Mouse (Mus musculus) forebrain, embryonic 14.5 days (tissue): ENCODE measurements around the gene Commd7. TPM values are rescaled to one million over a fixed set of nuclear protein-coding genes. Genes with fewer than 3 reads are reported as not detected.
"Not testable (repeated sequence)": the region's sequence is repeated elsewhere in the genome, so short reads cannot be mapped to it uniquely, and the experiment has no call there.

Source experiments
- ATAC-seq: fragments of 200-750 bp; cut with Nextera tagmentation; 2 replicates; pipeline ENCODE4 v1.8.0; 2017; ENCODE audit warnings: mild to moderate bottlenecking, moderate library complexity
- DNase-seq: peaks from one replicate; pipeline ENCODE4 v3.0.0-alpha.2; 2015; ENCODE audit warnings: low spot score
- H3K27ac ChIP-seq: fragments of 300-500 bp; sonication (generic); 2 replicates; pipeline ENCODE4 v1.5.1; 2014; ENCODE audit warnings: low read depth, mild to moderate bottlenecking, control low read depth, low read length, moderate library complexity
- H3K27me3 ChIP-seq: fragments of 300-500 bp; sonication (generic); replicated peaks from 2 replicates; pipeline ENCODE4 v1.6.1; 2014; ENCODE audit warnings: low read length, control low read depth, mixed read lengths; ENCODE audit not compliant: control insufficient read depth, insufficient read depth
- H3K36me3 ChIP-seq: fragments of 300-500 bp; sonication (generic); 2 replicates; pipeline ENCODE4 v1.6.1; 2014; ENCODE audit warnings: low read length, control low read depth; ENCODE audit not compliant: control insufficient read depth, insufficient read depth
- H3K4me1 ChIP-seq: fragments of 300-500 bp; sonication (generic); 2 replicates; pipeline ENCODE4 v1.6.1; 2014; ENCODE audit warnings: antibody characterized with exemption, low read length, control low read depth; ENCODE audit not compliant: control insufficient read depth, insufficient read depth
- H3K4me2 ChIP-seq: fragments of 300-500 bp; sonication (generic); 2 replicates; pipeline ENCODE4 v1.6.1; 2014; ENCODE audit warnings: mild to moderate bottlenecking, control low read depth, low read length
- H3K4me3 ChIP-seq: fragments of 300-500 bp; sonication (generic); 2 replicates; pipeline ENCODE4 v1.5.1; 2014; ENCODE audit warnings: low read depth, low read length, control low read depth
- H3K9ac ChIP-seq: fragments of 300-500 bp; sonication (generic); 2 replicates; pipeline ENCODE4 v1.6.1; 2014; ENCODE audit warnings: mild to moderate bottlenecking, low read length, control low read depth, moderate library complexity
- H3K9me3 ChIP-seq: fragments of 300-500 bp; sonication (generic); replicated peaks from 2 replicates; pipeline ENCODE4 v1.6.1; 2016; ENCODE audit warnings: low read length, control low read depth, mixed read lengths; ENCODE audit not compliant: control insufficient read depth
- WGBS: fragments of 180-500 bp; shearing (Covaris S2); extraction: QIAGEN DNeasy Blood & Tissue Kit; methylation state at CpG from one replicate; pipeline ENCODE4 v1.1.7; 2014; 5-methylcytosine and 5-hydroxymethylcytosine counted together
- polyA plus RNA-seq: library from polyadenylated mRNA; unstranded; fragments of >200 nt; fragmentation: Nextera tagmentation; extraction: Ambion mirVana; gene quantifications from 2 replicates; pipeline ENCODE4 v1.2.1, GENCODE M21; 2014

Gene Commd7
- polyA plus RNA-seq, 1 experiment from 2014 or later = 86.9 TPM

GRCm38 (mm10) chr2:153660616-153661015, 28.0 kb upstream of the Commd7 start:
- DNase-seq = no peak
- H3K9me3 ChIP-seq = no peaks in the 10 kb centered on the region

GRCm38 (mm10) chr2:153657659-153658058, 25.1 kb upstream of the Commd7 start:
- not testable (repeated sequence) for DNase-seq, H3K4me2 ChIP-seq, H3K4me1 ChIP-seq, H3K27ac ChIP-seq, H3K4me3 ChIP-seq, H3K9ac ChIP-seq, H3K36me3 ChIP-seq, H3K9me3 ChIP-seq, ATAC-seq, H3K27me3 ChIP-seq
- WGBS = 92% methylated on average over 6 of the region's 8 CpGs

More at GRCm38 (mm10) chr2:153660616-153661015, 28.0 kb upstream of the Commd7 start:
- Histone ChIP-seq H3K4me3 (no peak overlapping the region), H3K27ac (no peak overlapping the region), H3K4me1 (no peaks in the 10 kb centered on the region), H3K4me2 (no peak overlapping the region), H3K27me3 (no peaks in the 10 kb centered on the region), H3K9ac (no peak overlapping the region), H3K36me3 (peaks cover 3% of the 10 kb centered on the region; the same call in 1 of the 2 replicates)
- WGBS = 61% methylated on average over 3 of the region's 3 CpGs
- no peak for ATAC-seq

- Histone ChIP-seq H3K36me3 (no peaks in the 10 kb centered on the region), H3K4me3 (no peak overlapping the region), H3K4me1 (peaks cover 4% of the 10 kb centered on the region; the same call in 1 of the 2 replicates), H3K4me2 (no peak overlapping the region), H3K27ac (no peak overlapping the region), H3K9ac (no peak overlapping the region), H3K9me3 (no peaks in the 10 kb centered on the region), H3K27me3 (no peaks in the 10 kb centered on the region)
- no peak for DNase-seq
- WGBS = 51% methylated on average over 3 of the region's 3 CpGs
- ATAC-seq = no peak
These were observed 19.1 kb upstream of the Commd7 start for GRCm38 (mm10) chr2:153651681-153652080.

GRCm38 (mm10) chr2:153650014-153650687, 17.6 kb upstream of the Commd7 start:
- under 1% methylated on average over 28 of the region's 28 CpGs for WGBS
- Histone ChIP-seq H3K4me1 (peaks cover 4% of the 10 kb centered on the region; the same call in 1 of the 2 replicates), H3K36me3 (no peaks in the 10 kb centered on the region), H3K4me3 (peak overlapping the region; percentile 76), H3K27me3 (no peaks in the 10 kb centered on the region), H3K27ac (no peak overlapping the region), H3K9ac (peak overlapping the region; percentile 85), H3K4me2 (peak overlapping the region; percentile 96), H3K9me3 (no peaks in the 10 kb centered on the region)
- DNase-seq = no peak
- peak; percentile 14; the same call in 1 of the 2 replicates for ATAC-seq

- under 1% methylated on average over 57 of the region's 93 CpGs for WGBS
- ATAC-seq = peak; percentile 90
- Histone ChIP-seq H3K27ac (0 out of 2 replicates have a peak within 1 kb of the TSS, but pooled peaks have one; percentile 14), H3K4me1 (peaks cover 4% of the 10 kb centered on the region; the same call in 1 of the 2 replicates), H3K4me3 (peak within 1 kb of the TSS; percentile 76), H3K9ac (peak within 1 kb of the TSS; percentile 85), H3K27me3 (no peaks in the 10 kb centered on the region), H3K9me3 (no peaks in the 10 kb centered on the region), H3K36me3 (no peaks in the 10 kb centered on the region), H3K4me2 (peak within 1 kb of the TSS; percentile 96)
- peak; percentile 79 for DNase-seq
These were observed 16.9 kb upstream of the Commd7 start, which contains the start of gene Dnmt3b for GRCm38 (mm10) chr2:153649298-153650013. Dnmt3b (plus strand) TSS chr2:153649450.

- H3K27ac ChIP-seq = 0 out of 2 replicates have a peak overlapping the region, but pooled peaks have one; percentile 14
- no peaks in the 10 kb centered on the region for H3K36me3 ChIP-seq
- WGBS = 21% methylated on average over 12 of the region's 14 CpGs
These were observed 16.3 kb upstream of the Commd7 start for GRCm38 (mm10) chr2:153648773-153649297.

GRCm38 (mm10) chr2:153642999-153643398, 10.4 kb upstream of the Commd7 start:
- Histone ChIP-seq H3K9me3 (no peaks in the 10 kb centered on the region), H3K9ac (no peak overlapping the region), H3K4me3 (no peak overlapping the region), H3K27me3 (no peaks in the 10 kb centered on the region), H3K4me1 (no peaks in the 10 kb centered on the region), H3K36me3 (no peaks in the 10 kb centered on the region), H3K27ac (no peak overlapping the region), H3K4me2 (no peak overlapping the region)
- no peak for DNase-seq
- no peak for ATAC-seq
- WGBS = 7% methylated on average over 6 of the region's 6 CpGs

More at GRCm38 (mm10) chr2:153648773-153649297, 16.3 kb upstream of the Commd7 start:
- Histone ChIP-seq H3K4me2 (peak overlapping the region; percentile 96), H3K9me3 (no peaks in the 10 kb centered on the region), H3K4me1 (peaks cover 4% of the 10 kb centered on the region; the same call in 1 of the 2 replicates), H3K9ac (peak overlapping the region; percentile 85), H3K4me3 (peak overlapping the region; percentile 76), H3K27me3 (no peaks in the 10 kb centered on the region)
- DNase-seq (no peak), ATAC-seq (peak; percentile 4; the same call in 1 of the 2 replicates)

GRCm38 (mm10) chr2:153642496-153642895, 9.9 kb upstream of the Commd7 start:
- WGBS = 10% methylated on average over 3 of the region's 3 CpGs
- no peak overlapping the region for H3K4me2 ChIP-seq
- no peak for DNase-seq
- no peak for ATAC-seq
- H3K27ac ChIP-seq = no peak overlapping the region
- H3K27me3 ChIP-seq = no peaks in the 10 kb centered on the region
- no peaks in the 10 kb centered on the region for H3K4me1 ChIP-seq
- H3K9ac ChIP-seq = no peak overlapping the region
- H3K9me3 ChIP-seq = no peaks in the 10 kb centered on the region
- H3K36me3 ChIP-seq = no peaks in the 10 kb centered on the region
- no peak overlapping the region for H3K4me3 ChIP-seq
